Mouse (Mus musculus) limb, embryonic 12.5 days (tissue): ENCODE results near the gene Vamp1. TPM values are rescaled to one million over a fixed set of nuclear protein-coding genes. Genes with fewer than 3 reads are reported as not detected.

Source experiments
- ATAC-seq: fragments of 200-750 bp; cut with Nextera tagmentation; 2 replicates; pipeline ENCODE4 v1.8.0; 2017; ENCODE audit warnings: low read depth, moderate TSS enrichment; ENCODE audit not compliant: insufficient number of reproducible peaks, insufficient read depth, low FRiP score, low TSS enrichment
- H3K27ac ChIP-seq: fragments of 300-500 bp; sonication (generic); 2 replicates; pipeline ENCODE4 v1.5.1; 2016; ENCODE audit warnings: mild to moderate bottlenecking, moderate library complexity
- H3K27me3 ChIP-seq: fragments of 300-500 bp; sonication (generic); 2 replicates; pipeline ENCODE4 v1.6.1; 2016; ENCODE audit warnings: mild to moderate bottlenecking, moderate library complexity
- H3K36me3 ChIP-seq: fragments of 300-500 bp; sonication (generic); 2 replicates; pipeline ENCODE4 v1.6.1; 2016; ENCODE audit warnings: mild to moderate bottlenecking, moderate library complexity
- H3K4me1 ChIP-seq: fragments of 300-500 bp; sonication (generic); replicated peaks from 2 replicates; pipeline ENCODE4 v1.6.1; 2016
- H3K4me2 ChIP-seq: fragments of 300-500 bp; sonication (generic); 2 replicates; pipeline ENCODE4 v1.6.1; 2016; ENCODE audit warnings: mild to moderate bottlenecking, moderate library complexity
- H3K4me3 ChIP-seq: fragments of 300-500 bp; sonication (generic); replicated peaks from 2 replicates; pipeline ENCODE4 v1.5.1; 2016; ENCODE audit warnings: mild to moderate bottlenecking
- H3K9ac ChIP-seq: fragments of 300-500 bp; sonication (generic); replicated peaks from 2 replicates; pipeline ENCODE4 v1.6.1; 2016; ENCODE audit warnings: mild to moderate bottlenecking, moderate library complexity
- H3K9me3 ChIP-seq: fragments of 300-500 bp; sonication (generic); 2 replicates; pipeline ENCODE4 v1.6.1; 2016; ENCODE audit warnings: mild to moderate bottlenecking, moderate library complexity
- WGBS: fragments of 180-500 bp; shearing (Covaris S2); methylation state at CpG from one replicate; pipeline ENCODE4 v1.1.7; 2016; 5-methylcytosine and 5-hydroxymethylcytosine counted together
- microRNA-seq: library from miRNA; unstranded; fragments of <30 nt; microRNA quantifications from one replicate; pipeline ENCODE4, GENCODE M21; 2017
- polyA plus RNA-seq: library from polyadenylated mRNA; unstranded; fragments of >200 nt; fragmentation: Nextera tagmentation; extraction: Ambion mirVana; gene quantifications from 2 replicates; pipeline ENCODE4 v1.2.1, GENCODE M21; 2016

Gene Vamp1
- polyA plus RNA-seq, 1 experiment from 2014 or later: 7.4 TPM

- Histone ChIP-seq H3K4me2 (no peak overlapping the region), H3K4me3 (no peak overlapping the region), H3K4me1 (peaks cover 14% of the 10 kb centered on the region; the same call in 1 of the 2 replicates), H3K27me3 (no peaks in the 10 kb centered on the region), H3K27ac (no peak overlapping the region), H3K36me3 (no peaks in the 10 kb centered on the region), H3K9ac (no peak overlapping the region), H3K9me3 (0 out of 2 replicates have a peak, but pooled peaks cover 6% of the 10 kb centered on the region)
- 69% methylated on average over 4 of the region's 4 CpGs for WGBS
- ATAC-seq: no peak
Measured at GRCm38 (mm10) chr6:125291329-125291728, 76.0 kb downstream of the Vamp1 start.

- H3K4me3 ChIP-seq: no peak overlapping the region
- H3K27me3 ChIP-seq: no peaks in the 10 kb centered on the region
- H3K4me1 ChIP-seq: 0 out of 2 replicates have a peak, but pooled peaks cover 6% of the 10 kb centered on the region
- H3K27ac ChIP-seq: no peak overlapping the region
- no peak for ATAC-seq
- H3K9ac ChIP-seq: no peak overlapping the region
- H3K9me3 ChIP-seq: 0 out of 2 replicates have a peak, but pooled peaks cover 6% of the 10 kb centered on the region
- 90% methylated on average over 7 of the region's 7 CpGs for WGBS
- H3K4me2 ChIP-seq: no peak overlapping the region
- H3K36me3 ChIP-seq: no peaks in the 10 kb centered on the region
Measured at GRCm38 (mm10) chr6:125292256-125292655, 76.9 kb downstream of the Vamp1 start.

- H3K4me2 ChIP-seq: no peak overlapping the region
- ATAC-seq: no peak
- no peaks in the 10 kb centered on the region for H3K36me3 ChIP-seq
- no peaks in the 10 kb centered on the region for H3K27me3 ChIP-seq
- no peak overlapping the region for H3K9ac ChIP-seq
- 86% methylated on average over 4 of the region's 4 CpGs for WGBS
- H3K4me1 ChIP-seq: no peaks in the 10 kb centered on the region
- H3K4me3 ChIP-seq: no peak overlapping the region
- 0 out of 2 replicates have a peak, but pooled peaks cover 6% of the 10 kb centered on the region for H3K9me3 ChIP-seq
- no peak overlapping the region for H3K27ac ChIP-seq
Measured at GRCm38 (mm10) chr6:125294049-125294448, 78.7 kb downstream of the Vamp1 start.

Small RNAs within 50 kb of the gene (microRNA-seq; reads per million reads assigned to microRNA genes)
- gene Mir3098 (1.4 reads per million), gene Mir8113 (not detected)

Other genes with a start within 250 kb of the Vamp1 start
- 5.0 and 5.8 TPM in 2 replicates for gene Pianp, start 218.9 kb upstream of the Vamp1 start, polyA plus RNA-seq
- gene Zfp384, start 206.4 kb upstream of the Vamp1 start, polyA plus RNA-seq: 18.5 and 24.7 TPM in 2 replicates
- gene Ing4, start 175.8 kb upstream of the Vamp1 start, polyA plus RNA-seq: 170 and 177 TPM in 2 replicates
- 17.6 and 18.3 TPM in 2 replicates for gene Acrbp, start 165.9 kb upstream of the Vamp1 start, polyA plus RNA-seq
- gene Lpar5, start 147.6 kb upstream of the Vamp1 start, polyA plus RNA-seq: 0.18 and 0.20 TPM in 2 replicates
- gene Chd4, start 119.6 kb upstream of the Vamp1 start, polyA plus RNA-seq: 106 and 109 TPM in 2 replicates
- 65.8 and 72.6 TPM in 2 replicates for gene Nop2, start 83.6 kb upstream of the Vamp1 start, polyA plus RNA-seq
- 24.6 and 27.1 TPM in 2 replicates for gene Iffo1, start 70.3 kb upstream of the Vamp1 start, polyA plus RNA-seq
- 2,206 and 2,264 TPM in 2 replicates for gene Gapdh, start 49.1 kb upstream of the Vamp1 start, polyA plus RNA-seq
- gene Ncapd2, start 23.9 kb upstream of the Vamp1 start, polyA plus RNA-seq: 224 and 227 TPM in 2 replicates
- gene Mrpl51, start 23.8 kb upstream of the Vamp1 start, polyA plus RNA-seq: 209 and 210 TPM in 2 replicates
- 2.0 and 2.8 TPM in 2 replicates for gene Tapbpl, start 16.3 kb downstream of the Vamp1 start, polyA plus RNA-seq
- 2.8 and 3.0 TPM in 2 replicates for gene Cd27, start 21.5 kb downstream of the Vamp1 start, polyA plus RNA-seq
- 0.56 and 0.60 TPM in 2 replicates for gene Tuba3a, start 70.5 kb downstream of the Vamp1 start, polyA plus RNA-seq
- gene Ltbr, start 98.3 kb downstream of the Vamp1 start, polyA plus RNA-seq: 37.3 and 38.6 TPM in 2 replicates
- gene Scnn1a, start 105.1 kb downstream of the Vamp1 start, polyA plus RNA-seq: 1.0 and 1.3 TPM in 2 replicates
- gene Tnfrsf1a, start 133.8 kb downstream of the Vamp1 start, polyA plus RNA-seq: 50.2 and 50.3 TPM in 2 replicates
- gene Plekhg6, start 165.2 kb downstream of the Vamp1 start, polyA plus RNA-seq: 0.41 and 0.46 TPM in 2 replicates